Mouse (Mus musculus): ENCODE results near the gene Olfr561. TPM values are rescaled to one million over a fixed set of nuclear protein-coding genes. Genes with fewer than 3 reads are reported as not detected.

Gene Olfr561
- polyA plus RNA-seq (2011; ENCODE audit: insufficient read depth, insufficient read length, low read depth, missing spikeins), result not detected in 2 replicates

- Histone ChIP-seq H3K27me3 (ENCODE audit: control insufficient read depth, insufficient read depth, low read length, poor library complexity, severe bottlenecking) (no peaks in the 10 kb centered on the region), H3K36me3 (ENCODE audit: control insufficient read depth, insufficient read depth, low read length, poor library complexity, severe bottlenecking) (no peaks in the 10 kb centered on the region), H3K9ac (ENCODE audit: low read depth, poor library complexity, severe bottlenecking) (no peak within 1 kb of the TSS), H3K9me3 (replicated peaks; ENCODE audit: control insufficient read depth, insufficient read depth, low read length, poor library complexity, severe bottlenecking) (no peaks in the 10 kb centered on the region), H3K4me3 (ENCODE audit: low read depth, low read length) (no peak within 1 kb of the TSS), H3K27ac (ENCODE audit: insufficient read depth, low read length) (no peak within 1 kb of the TSS), H3K4me1 (ENCODE audit: control insufficient read depth, insufficient read depth, low read length) (no peaks in the 10 kb centered on the region)
- TF ChIP-seq CTCF (IDR thresholded peaks at IDR 0.05; ENCODE audit: low read depth, low read length), result no peak
- no peak for TF ChIP-seq EP300 (IDR thresholded peaks at IDR 0.05; ENCODE audit: insufficient read depth, low read depth, low read length)
- no peak for TF ChIP-seq POLR2A (IDR thresholded peaks at IDR 0.05; ENCODE audit: insufficient read depth, low read length)
Measured at GRCm38 (mm10) chr7:102770921-102771320, at the start of gene Olfr561. Olfr561 (plus strand) TSS chr7:102771221.

GRCm38 (mm10) chr7:102727391-102727790 is 43.6 kb upstream of the Olfr561 start, which contains the start of gene Olfr559:
Olfr559 (minus strand) TSS chr7:102727491.
- Histone ChIP-seq H3K9ac (ENCODE audit: low read depth, poor library complexity, severe bottlenecking) (no peak within 1 kb of the TSS), H3K4me1 (ENCODE audit: control insufficient read depth, insufficient read depth, low read length) (no peaks in the 10 kb centered on the region), H3K9me3 (replicated peaks; ENCODE audit: control insufficient read depth, insufficient read depth, low read length, poor library complexity, severe bottlenecking) (no peaks in the 10 kb centered on the region), H3K36me3 (ENCODE audit: control insufficient read depth, insufficient read depth, low read length, poor library complexity, severe bottlenecking) (no peaks in the 10 kb centered on the region), H3K27me3 (ENCODE audit: control insufficient read depth, insufficient read depth, low read length, poor library complexity, severe bottlenecking) (no peaks in the 10 kb centered on the region), H3K4me3 (ENCODE audit: low read depth, low read length) (no peak within 1 kb of the TSS), H3K27ac (ENCODE audit: insufficient read depth, low read length) (no peak within 1 kb of the TSS)
- TF ChIP-seq POLR2A (IDR thresholded peaks at IDR 0.05; ENCODE audit: insufficient read depth, low read length) (no peak), EP300 (IDR thresholded peaks at IDR 0.05; ENCODE audit: insufficient read depth, low read depth, low read length) (no peak)

GRCm38 (mm10) chr7:102733793-102734192 is 37.2 kb upstream of the Olfr561 start:
- Histone ChIP-seq H3K4me1 (ENCODE audit: control insufficient read depth, insufficient read depth, low read length) (no peaks in the 10 kb centered on the region), H3K27me3 (ENCODE audit: control insufficient read depth, insufficient read depth, low read length, poor library complexity, severe bottlenecking) (no peaks in the 10 kb centered on the region), H3K27ac (ENCODE audit: insufficient read depth, low read length) (no peak overlapping the region), H3K9ac (ENCODE audit: low read depth, poor library complexity, severe bottlenecking) (no peak overlapping the region), H3K4me3 (ENCODE audit: low read depth, low read length) (no peak overlapping the region), H3K9me3 (replicated peaks; ENCODE audit: control insufficient read depth, insufficient read depth, low read length, poor library complexity, severe bottlenecking) (no peaks in the 10 kb centered on the region), H3K36me3 (ENCODE audit: control insufficient read depth, insufficient read depth, low read length, poor library complexity, severe bottlenecking) (no peaks in the 10 kb centered on the region)
- no peak for TF ChIP-seq POLR2A (IDR thresholded peaks at IDR 0.05; ENCODE audit: insufficient read depth, low read length)
- no peak for TF ChIP-seq EP300 (IDR thresholded peaks at IDR 0.05; ENCODE audit: insufficient read depth, low read depth, low read length)
- TF ChIP-seq CTCF (IDR thresholded peaks at IDR 0.05; ENCODE audit: low read depth, low read length), result no peak

GRCm38 (mm10) chr7:102737705-102738104 is 33.3 kb upstream of the Olfr561 start:
- no peaks in the 10 kb centered on the region for H3K27me3 ChIP-seq (ENCODE audit: control insufficient read depth, insufficient read depth, low read length, poor library complexity, severe bottlenecking)
- H3K36me3 ChIP-seq (ENCODE audit: control insufficient read depth, insufficient read depth, low read length, poor library complexity, severe bottlenecking), result no peaks in the 10 kb centered on the region
- no peaks in the 10 kb centered on the region for H3K4me1 ChIP-seq (ENCODE audit: control insufficient read depth, insufficient read depth, low read length)
- no peak overlapping the region for H3K9ac ChIP-seq (ENCODE audit: low read depth, poor library complexity, severe bottlenecking)
- TF ChIP-seq EP300 (IDR thresholded peaks at IDR 0.05; ENCODE audit: insufficient read depth, low read depth, low read length) (no peak), CTCF (IDR thresholded peaks at IDR 0.05; ENCODE audit: low read depth, low read length) (no peak), POLR2A (IDR thresholded peaks at IDR 0.05; ENCODE audit: insufficient read depth, low read length) (no peak)
- no peak overlapping the region for H3K4me3 ChIP-seq (ENCODE audit: low read depth, low read length)
- H3K27ac ChIP-seq (ENCODE audit: insufficient read depth, low read length), result no peak overlapping the region
- H3K9me3 ChIP-seq (replicated peaks; ENCODE audit: control insufficient read depth, insufficient read depth, low read length, poor library complexity, severe bottlenecking), result no peaks in the 10 kb centered on the region

GRCm38 (mm10) chr7:102752086-102752485 is 18.9 kb upstream of the Olfr561 start:
- Histone ChIP-seq H3K27me3 (ENCODE audit: control insufficient read depth, insufficient read depth, low read length, poor library complexity, severe bottlenecking) (no peaks in the 10 kb centered on the region), H3K27ac (ENCODE audit: insufficient read depth, low read length) (no peak overlapping the region), H3K9me3 (replicated peaks; ENCODE audit: control insufficient read depth, insufficient read depth, low read length, poor library complexity, severe bottlenecking) (no peaks in the 10 kb centered on the region), H3K4me3 (ENCODE audit: low read depth, low read length) (no peak overlapping the region), H3K4me1 (ENCODE audit: control insufficient read depth, insufficient read depth, low read length) (no peaks in the 10 kb centered on the region), H3K9ac (ENCODE audit: low read depth, poor library complexity, severe bottlenecking) (no peak overlapping the region), H3K36me3 (ENCODE audit: control insufficient read depth, insufficient read depth, low read length, poor library complexity, severe bottlenecking) (no peaks in the 10 kb centered on the region)
- TF ChIP-seq CTCF (IDR thresholded peaks at IDR 0.05; ENCODE audit: low read depth, low read length) (no peak), POLR2A (IDR thresholded peaks at IDR 0.05; ENCODE audit: insufficient read depth, low read length) (no peak), EP300 (IDR thresholded peaks at IDR 0.05; ENCODE audit: insufficient read depth, low read depth, low read length) (no peak)

GRCm38 (mm10) chr7:102759266-102759665 is 11.8 kb upstream of the Olfr561 start, which contains the start of the genes Olfr560 and Olfr78:
Olfr560 (minus strand) TSS chr7:102759366.
Olfr78 (minus strand) TSS chr7:102759471.
- H3K27ac ChIP-seq (ENCODE audit: insufficient read depth, low read length), result no peak within 1 kb of the TSS
- no peak within 1 kb of the TSS for H3K9ac ChIP-seq (ENCODE audit: low read depth, poor library complexity, severe bottlenecking)
- no peaks in the 10 kb centered on the region for H3K27me3 ChIP-seq (ENCODE audit: control insufficient read depth, insufficient read depth, low read length, poor library complexity, severe bottlenecking)
- H3K4me3 ChIP-seq (ENCODE audit: low read depth, low read length), result no peak within 1 kb of the TSS
- no peaks in the 10 kb centered on the region for H3K4me1 ChIP-seq (ENCODE audit: control insufficient read depth, insufficient read depth, low read length)
- H3K36me3 ChIP-seq (ENCODE audit: control insufficient read depth, insufficient read depth, low read length, poor library complexity, severe bottlenecking), result no peaks in the 10 kb centered on the region
- TF ChIP-seq POLR2A (IDR thresholded peaks at IDR 0.05; ENCODE audit: insufficient read depth, low read length) (no peak), EP300 (IDR thresholded peaks at IDR 0.05; ENCODE audit: insufficient read depth, low read depth, low read length) (no peak), CTCF (IDR thresholded peaks at IDR 0.05; ENCODE audit: low read depth, low read length) (no peak)
- H3K9me3 ChIP-seq (replicated peaks; ENCODE audit: control insufficient read depth, insufficient read depth, low read length, poor library complexity, severe bottlenecking), result no peaks in the 10 kb centered on the region
